Mouse (Mus musculus) forebrain, embryonic 10.5 days (tissue): ENCODE data around the gene Vpreb1. TPM values are rescaled to one million over a fixed set of nuclear protein-coding genes. Genes with fewer than 3 reads are reported as not detected.

ENCODE experiments used
- DNase-seq: peaks from one replicate; pipeline ENCODE4 v3.0.0-alpha.2; 2017; ENCODE audit warnings: low spot score; ENCODE audit errors: extremely low spot score
- H3K27ac ChIP-seq: fragments of 300-500 bp; sonication (generic); 2 replicates; pipeline ENCODE4 v1.5.1; 2016; ENCODE audit warnings: mild to moderate bottlenecking
- H3K27me3 ChIP-seq: fragments of 300-500 bp; sonication (generic); 2 replicates; pipeline ENCODE4 v1.6.1; 2016; ENCODE audit warnings: mild to moderate bottlenecking; ENCODE audit not compliant: poor library complexity, severe bottlenecking
- H3K36me3 ChIP-seq: fragments of 300-500 bp; sonication (generic); replicated peaks from 2 replicates; pipeline ENCODE4 v1.6.1; 2016; ENCODE audit warnings: mild to moderate bottlenecking, moderate library complexity
- H3K4me1 ChIP-seq: fragments of 300-500 bp; sonication (generic); 2 replicates; pipeline ENCODE4 v1.6.1; 2016
- H3K4me3 ChIP-seq: fragments of 300-500 bp; sonication (generic); 2 replicates; pipeline ENCODE4 v1.5.1; 2016; ENCODE audit warnings: mild to moderate bottlenecking, moderate library complexity
- H3K9me3 ChIP-seq: fragments of 300-500 bp; sonication (generic); 2 replicates; pipeline ENCODE4 v1.6.1; 2016; ENCODE audit warnings: mild to moderate bottlenecking, moderate library complexity
- WGBS: fragments of 180-500 bp; shearing (Covaris S2); methylation state at CpG from one replicate; pipeline ENCODE4 v1.1.7; 2016; 5-methylcytosine and 5-hydroxymethylcytosine counted together
- polyA plus RNA-seq: library from polyadenylated mRNA; unstranded; fragments of >200 nt; fragmentation: Nextera tagmentation; extraction: Ambion mirVana; gene quantifications from 2 replicates; pipeline ENCODE4 v1.2.1, GENCODE M21; 2016

The Vpreb1 gene
- 0.68 and 1.7 TPM in 2 replicates for polyA plus RNA-seq

DNA sequence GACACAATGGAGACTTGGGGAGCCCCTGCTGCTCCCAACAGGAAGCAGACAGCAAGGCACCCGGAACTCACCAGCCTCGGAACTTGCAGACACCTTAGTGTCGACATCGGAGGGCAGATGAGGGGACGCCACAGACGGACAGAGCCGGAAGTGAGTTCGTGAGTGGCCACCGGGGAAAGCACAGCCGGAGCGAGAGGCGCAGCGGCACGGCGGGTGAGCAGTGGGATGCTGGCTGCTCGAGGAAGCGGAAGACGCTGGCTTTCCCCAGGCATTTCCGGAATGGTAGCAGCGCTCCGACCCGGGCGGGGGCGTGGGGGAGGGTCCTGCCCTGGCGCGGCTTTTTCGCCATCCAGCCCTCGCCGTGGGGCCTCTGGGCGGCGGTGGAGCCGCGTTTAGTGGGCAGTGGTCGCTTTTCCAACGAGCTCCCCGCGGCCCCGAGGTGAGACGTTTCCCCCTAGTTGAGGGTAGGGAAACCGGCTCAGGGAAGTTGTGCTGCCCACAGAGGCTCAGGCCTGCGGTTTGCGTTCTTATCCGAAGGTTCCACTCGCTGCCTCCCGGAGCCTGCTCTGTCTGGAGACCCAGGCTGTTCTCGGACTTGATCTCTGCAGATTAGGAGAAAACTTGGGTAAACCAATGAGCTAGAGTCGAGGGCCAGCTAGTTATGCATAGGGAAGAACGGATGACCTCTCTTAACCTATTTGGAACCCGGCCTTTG lies at the start of gene Vpreb1, which contains the start of gene Top3b:
Gene Vpreb1, minus strand, starts transcription at position 227 of the 715 bp plus-strand sequence.
Gene Top3b, plus strand, starts transcription at position 120 of the 715 bp plus-strand sequence.
- DNase-seq, result peak; percentile 93
- peak within 1 kb of the TSS; percentile 72 for H3K4me3 ChIP-seq
- H3K36me3 ChIP-seq, result peaks cover 13% of the 10 kb centered on the region
- no peaks in the 10 kb centered on the region for H3K27me3 ChIP-seq
- peaks cover 16% of the 10 kb centered on the region for H3K4me1 ChIP-seq
- H3K9me3 ChIP-seq, result peaks cover 2% of the 10 kb centered on the region; the same call in 1 of the 2 replicates
- WGBS, result under 1% methylated on average over 49 of the region's 49 CpGs
- H3K27ac ChIP-seq, result peak within 1 kb of the TSS; percentile 93

DNA sequence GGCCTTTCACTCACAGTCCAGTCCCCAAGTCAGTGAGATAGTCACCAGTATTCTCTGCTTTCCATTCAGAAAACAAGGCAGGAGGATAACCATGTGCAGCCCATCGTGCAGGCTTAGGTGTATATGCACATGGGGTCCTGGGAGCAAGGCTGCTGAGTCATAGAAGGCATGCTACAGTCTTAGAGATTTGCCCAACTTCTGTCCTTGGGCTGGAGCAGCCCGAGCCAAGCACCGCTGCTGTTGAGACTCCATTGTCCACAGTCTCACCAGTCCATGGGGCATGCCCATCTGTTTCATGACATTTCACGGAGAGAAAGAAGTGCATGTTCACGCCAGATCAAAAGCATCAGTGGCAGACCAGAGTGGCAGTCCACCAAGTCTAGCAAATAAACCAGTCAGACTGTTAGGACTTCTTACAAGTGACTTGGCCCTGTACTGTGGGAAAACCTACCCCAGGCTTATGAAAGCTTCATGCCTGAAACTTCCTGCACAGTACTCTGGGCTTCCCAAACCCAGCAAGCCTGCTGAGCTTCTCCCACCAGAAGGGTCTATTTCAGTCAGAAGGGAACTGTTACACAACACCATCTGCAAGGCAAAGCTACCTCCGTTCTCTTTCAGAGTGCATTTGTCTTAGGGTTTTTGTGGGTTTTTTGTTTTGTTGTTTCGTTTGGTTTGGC lies 47.9 kb upstream of the Vpreb1 start:
- Histone ChIP-seq H3K9me3 (no peaks in the 10 kb centered on the region), H3K27ac (no peak overlapping the region), H3K4me1 (no peaks in the 10 kb centered on the region), H3K36me3 (peaks cover 94% of the 10 kb centered on the region), H3K27me3 (no peaks in the 10 kb centered on the region), H3K4me3 (no peak overlapping the region)
- no peak for DNase-seq
- WGBS, result 94% methylated on average over 7 of the region's 7 CpGs

DNA sequence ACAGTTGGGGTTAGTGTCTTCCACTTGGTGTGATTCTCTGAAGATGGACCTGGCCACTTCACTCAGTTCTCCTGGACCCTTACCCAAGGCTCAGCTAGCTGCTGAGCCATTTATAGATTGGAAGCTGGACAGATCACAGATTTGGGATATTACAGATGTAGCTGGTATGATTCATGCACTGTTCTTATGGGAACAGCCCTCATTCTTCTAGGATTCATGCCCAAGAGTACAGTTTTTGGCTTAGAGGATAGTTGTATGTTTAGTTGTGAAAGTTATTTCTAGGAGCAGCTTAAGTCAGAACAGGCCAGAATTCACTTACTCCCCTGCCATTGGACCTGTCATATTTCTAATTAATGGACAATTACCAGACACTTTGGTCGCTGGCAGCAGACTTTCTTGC lies 42.8 kb upstream of the Vpreb1 start:
- peaks cover 11% of the 10 kb centered on the region for H3K4me1 ChIP-seq
- no peak overlapping the region for H3K4me3 ChIP-seq
- peaks cover 75% of the 10 kb centered on the region for H3K36me3 ChIP-seq
- no peaks in the 10 kb centered on the region for H3K27me3 ChIP-seq
- no peaks in the 10 kb centered on the region for H3K9me3 ChIP-seq
- no peak overlapping the region for H3K27ac ChIP-seq
- no peak for DNase-seq
- 80% methylated on average over 1 of the region's 1 CpGs for WGBS

GRCm38 (mm10) chr16:16911641-16912597 lies 41.3 kb upstream of the Vpreb1 start:
- Histone ChIP-seq H3K27ac (peak overlapping the region; percentile 91), H3K36me3 (peaks cover 69% of the 10 kb centered on the region), H3K4me3 (no peak overlapping the region), H3K9me3 (no peaks in the 10 kb centered on the region), H3K27me3 (no peaks in the 10 kb centered on the region), H3K4me1 (peaks cover 11% of the 10 kb centered on the region)
- DNase-seq, result peak; percentile 82
- 38% methylated on average over 13 of the region's 13 CpGs for WGBS

- 90% methylated on average over 6 of the region's 6 CpGs for WGBS
- Histone ChIP-seq H3K4me3 (no peak overlapping the region), H3K27me3 (no peaks in the 10 kb centered on the region), H3K27ac (no peak overlapping the region), H3K4me1 (peaks cover 11% of the 10 kb centered on the region), H3K9me3 (no peaks in the 10 kb centered on the region), H3K36me3 (peaks cover 78% of the 10 kb centered on the region)
- no peak for DNase-seq
These were observed 37.2 kb upstream of the Vpreb1 start for GRCm38 (mm10) chr16:16907799-16908198.

GRCm38 (mm10) chr16:16903188-16903587 lies 32.5 kb upstream of the Vpreb1 start:
- Histone ChIP-seq H3K9me3 (no peaks in the 10 kb centered on the region), H3K4me1 (no peaks in the 10 kb centered on the region), H3K27me3 (no peaks in the 10 kb centered on the region), H3K36me3 (peaks cover 48% of the 10 kb centered on the region), H3K27ac (no peak overlapping the region), H3K4me3 (no peak overlapping the region)
- DNase-seq, result no peak
- 84% methylated on average over 5 of the region's 5 CpGs for WGBS

DNA sequence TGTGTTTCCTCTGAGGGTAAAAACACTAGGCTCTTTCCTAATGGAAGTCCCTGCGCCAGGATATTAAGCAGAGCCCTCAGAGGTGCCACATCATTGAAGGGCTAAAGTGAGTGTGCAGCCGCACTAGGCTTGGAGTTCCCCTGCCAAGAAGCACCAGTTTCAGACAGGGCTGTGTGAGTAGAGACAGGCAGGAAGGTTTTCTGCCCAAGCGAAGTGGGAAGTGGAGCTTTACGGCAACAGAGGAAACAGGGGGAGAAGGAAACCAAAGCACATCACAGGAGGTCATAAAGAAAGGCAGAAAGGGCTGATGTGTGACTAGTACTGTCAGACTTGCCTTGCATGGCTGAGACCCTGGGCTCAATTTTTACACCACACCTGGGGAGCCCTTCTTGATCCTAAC lies 31.7 kb upstream of the Vpreb1 start:
- WGBS, result 87% methylated on average over 4 of the region's 4 CpGs
- H3K27me3 ChIP-seq, result no peaks in the 10 kb centered on the region
- no peak overlapping the region for H3K4me3 ChIP-seq
- H3K9me3 ChIP-seq, result no peaks in the 10 kb centered on the region
- no peak overlapping the region for H3K27ac ChIP-seq
- H3K4me1 ChIP-seq, result peaks cover 7% of the 10 kb centered on the region
- H3K36me3 ChIP-seq, result peaks cover 41% of the 10 kb centered on the region
- no peak for DNase-seq

GRCm38 (mm10) chr16:16897056-16897584 lies 26.5 kb upstream of the Vpreb1 start:
- no peak for DNase-seq
- 31% methylated on average over 10 of the region's 10 CpGs for WGBS
- Histone ChIP-seq H3K9me3 (no peaks in the 10 kb centered on the region), H3K36me3 (peaks cover 19% of the 10 kb centered on the region), H3K4me1 (peaks cover 21% of the 10 kb centered on the region), H3K27me3 (no peaks in the 10 kb centered on the region), H3K4me3 (peak overlapping the region; percentile 73), H3K27ac (peak overlapping the region; percentile 80)

DNA sequence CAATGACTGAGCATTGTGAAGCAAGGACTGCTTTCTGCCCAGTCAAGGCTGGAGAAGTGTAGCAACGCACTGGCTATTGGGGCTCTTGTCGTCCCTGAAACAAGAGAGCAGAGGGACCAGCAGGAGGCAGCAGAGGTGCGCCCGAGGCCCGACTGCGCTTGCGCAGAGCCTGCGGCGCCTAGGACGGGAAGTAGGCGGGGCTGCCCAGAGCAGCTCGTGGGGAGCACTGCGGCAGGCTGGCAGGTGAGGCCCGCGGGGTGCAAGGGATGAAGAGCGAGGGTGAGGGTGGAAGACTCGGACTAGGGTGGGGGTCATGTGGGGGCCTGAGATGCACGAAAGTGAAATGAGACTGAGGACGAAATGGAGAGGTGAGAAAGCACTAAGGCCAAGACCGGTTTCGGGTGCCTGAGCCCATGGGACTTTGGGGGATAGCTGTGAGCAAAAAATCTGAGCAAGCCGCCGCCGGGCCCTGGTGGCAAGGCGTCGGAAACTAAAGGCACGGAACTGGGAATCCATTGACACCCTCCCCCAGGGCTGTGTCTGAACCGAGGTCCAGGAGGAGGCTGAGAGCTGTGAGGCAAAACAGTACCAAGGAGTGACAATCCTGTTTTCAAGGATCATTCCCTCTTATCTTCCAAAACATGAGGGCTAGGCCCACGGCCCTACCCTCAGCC lies 25.9 kb upstream of the Vpreb1 start, which contains the start of gene Ppm1f:
Gene Ppm1f, plus strand, starts transcription at position 88 of the 674 bp plus-strand sequence.
- H3K4me1 ChIP-seq, result peaks cover 21% of the 10 kb centered on the region
- H3K9me3 ChIP-seq, result no peaks in the 10 kb centered on the region
- H3K27ac ChIP-seq, result peak within 1 kb of the TSS; percentile 80
- H3K36me3 ChIP-seq, result peaks cover 25% of the 10 kb centered on the region
- peak; percentile 91 for DNase-seq
- no peaks in the 10 kb centered on the region for H3K27me3 ChIP-seq
- under 1% methylated on average over 29 of the region's 29 CpGs for whole genome bisulfite sequencing
- peak within 1 kb of the TSS; percentile 73 for H3K4me3 ChIP-seq

DNA sequence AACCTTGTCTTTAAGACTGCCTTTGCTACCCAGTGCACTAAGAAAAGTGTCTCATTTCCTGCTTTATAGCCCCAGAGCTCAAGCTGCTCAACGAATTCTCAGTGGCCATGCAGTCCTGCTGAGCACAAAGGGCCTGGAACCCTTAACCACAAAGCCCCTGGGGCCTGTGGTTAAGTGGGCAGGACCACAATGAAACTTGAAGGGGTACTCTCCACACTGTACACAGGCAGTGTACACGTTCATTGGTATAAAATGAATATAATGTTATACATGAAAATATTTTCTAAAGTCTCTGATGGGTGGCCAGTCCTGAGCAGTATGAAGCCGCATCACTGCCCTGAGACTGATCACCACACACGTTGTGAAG lies 25.4 kb upstream of the Vpreb1 start:
- no peak for DNase-seq
- peaks cover 21% of the 10 kb centered on the region for H3K4me1 ChIP-seq
- peaks cover 30% of the 10 kb centered on the region for H3K36me3 ChIP-seq
- H3K4me3 ChIP-seq, result peak overlapping the region; percentile 73
- H3K27me3 ChIP-seq, result no peaks in the 10 kb centered on the region
- H3K9me3 ChIP-seq, result no peaks in the 10 kb centered on the region
- peak overlapping the region; percentile 80 for H3K27ac ChIP-seq
- 25% methylated on average over 4 of the region's 4 CpGs for WGBS

- Histone ChIP-seq H3K9me3 (no peaks in the 10 kb centered on the region), H3K27ac (no peak overlapping the region), H3K4me1 (peaks cover 15% of the 10 kb centered on the region), H3K27me3 (no peaks in the 10 kb centered on the region), H3K4me3 (no peak overlapping the region), H3K36me3 (peaks cover 66% of the 10 kb centered on the region)
- WGBS, result 90% methylated on average over 7 of the region's 7 CpGs
- DNase-seq, result no peak
These were observed 21.7 kb upstream of the Vpreb1 start for GRCm38 (mm10) chr16:16892366-16892765.

DNA sequence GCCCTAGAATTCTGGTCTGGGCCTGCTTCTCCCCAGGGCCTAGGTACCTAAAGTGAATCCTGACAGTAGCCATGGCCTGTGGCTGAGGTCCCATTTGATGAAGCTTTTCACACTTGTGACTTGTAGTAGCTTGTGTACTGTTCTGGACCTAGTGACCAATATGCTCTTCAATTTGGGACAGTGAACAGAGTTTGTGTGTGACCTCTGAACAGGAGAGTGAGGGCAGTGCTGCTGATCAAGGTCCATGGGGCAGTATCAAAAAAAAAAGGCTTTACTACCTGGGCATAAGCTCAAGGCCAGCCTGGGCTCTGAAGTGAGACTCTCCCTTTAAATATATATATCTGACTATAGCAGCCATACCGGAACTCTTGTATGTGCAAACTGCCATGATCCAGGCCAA lies 17.7 kb upstream of the Vpreb1 start:
- WGBS, result 88% methylated on average over 1 of the region's 1 CpGs
- Histone ChIP-seq H3K4me3 (no peak overlapping the region), H3K27ac (no peak overlapping the region), H3K36me3 (peaks cover 100% of the 10 kb centered on the region), H3K9me3 (no peaks in the 10 kb centered on the region), H3K4me1 (no peaks in the 10 kb centered on the region), H3K27me3 (no peaks in the 10 kb centered on the region)
- no peak for DNase-seq
